Mouse (Mus musculus): ENCODE measurements around the gene Mast1. TPM values are rescaled to one million over a fixed set of nuclear protein-coding genes. Genes with fewer than 3 reads are reported as not detected.
A peak's percentile ranks its signal among the peaks of the same experiment; 100 is the strongest.

Gene Mast1
- polyA plus RNA-seq, 1 experiment from 2014 or later = 74.7 TPM

DNA sequence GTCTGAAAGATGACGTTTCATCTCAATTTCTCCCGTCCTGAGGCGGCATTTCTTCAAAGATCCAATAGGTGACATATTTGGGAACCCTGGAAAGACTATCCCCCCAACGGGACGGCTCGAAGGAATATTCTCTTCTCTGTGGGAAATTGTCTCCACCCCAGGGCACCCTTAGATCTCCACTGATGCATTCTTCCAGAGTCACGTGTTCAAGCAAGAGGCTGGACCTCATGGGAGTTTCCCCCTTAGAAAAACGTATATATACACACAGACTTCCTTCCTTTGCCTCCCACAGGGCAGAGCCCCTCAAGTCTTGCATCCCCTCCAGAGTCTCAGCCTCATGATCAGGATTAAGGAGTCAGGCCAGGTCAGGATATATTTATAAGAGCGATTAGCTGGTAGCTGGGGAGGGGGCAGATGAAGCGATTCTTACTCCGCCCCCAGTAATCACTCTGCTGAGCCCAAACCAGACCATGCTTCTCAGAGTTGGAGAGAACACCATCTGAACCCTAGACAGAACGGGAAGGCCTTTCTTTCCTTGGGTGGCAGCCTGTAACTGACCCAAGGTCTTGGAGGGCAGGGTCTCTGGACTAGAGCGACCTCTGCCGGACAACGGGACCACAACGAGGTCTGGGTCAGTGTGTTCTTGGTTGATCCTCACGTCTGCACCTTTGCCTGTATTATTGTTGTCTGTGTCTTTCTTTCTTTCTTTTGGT, 9.5 kb upstream of the Mast1 start, which contains the start of gene Rtbdn:
Gene Rtbdn (plus strand): TSS at position 464 of the 713 bp plus-strand sequence.
- Histone ChIP-seq H3K27me3 (replicated peaks) (peaks cover 45% of the 10 kb centered on the region), H3K4me1 (peaks cover 36% of the 10 kb centered on the region), H3K4me2 (peak within 1 kb of the TSS; percentile 77), H3K4me3 (replicated peaks) (peak within 1 kb of the TSS; percentile 59), H3K9me3 (replicated peaks) (no peaks in the 10 kb centered on the region), H3K36me3 (no peaks in the 10 kb centered on the region), H3K9ac (replicated peaks) (peak within 1 kb of the TSS; percentile 76), H3K27ac (replicated peaks) (peak within 1 kb of the TSS; percentile 86)
- peak; percentile 35; the same call in 1 of the 2 replicates for ATAC-seq (ENCODE audit: low FRiP score)
- WGBS = 8% methylated on average over 17 of the region's 17 CpGs

DNA sequence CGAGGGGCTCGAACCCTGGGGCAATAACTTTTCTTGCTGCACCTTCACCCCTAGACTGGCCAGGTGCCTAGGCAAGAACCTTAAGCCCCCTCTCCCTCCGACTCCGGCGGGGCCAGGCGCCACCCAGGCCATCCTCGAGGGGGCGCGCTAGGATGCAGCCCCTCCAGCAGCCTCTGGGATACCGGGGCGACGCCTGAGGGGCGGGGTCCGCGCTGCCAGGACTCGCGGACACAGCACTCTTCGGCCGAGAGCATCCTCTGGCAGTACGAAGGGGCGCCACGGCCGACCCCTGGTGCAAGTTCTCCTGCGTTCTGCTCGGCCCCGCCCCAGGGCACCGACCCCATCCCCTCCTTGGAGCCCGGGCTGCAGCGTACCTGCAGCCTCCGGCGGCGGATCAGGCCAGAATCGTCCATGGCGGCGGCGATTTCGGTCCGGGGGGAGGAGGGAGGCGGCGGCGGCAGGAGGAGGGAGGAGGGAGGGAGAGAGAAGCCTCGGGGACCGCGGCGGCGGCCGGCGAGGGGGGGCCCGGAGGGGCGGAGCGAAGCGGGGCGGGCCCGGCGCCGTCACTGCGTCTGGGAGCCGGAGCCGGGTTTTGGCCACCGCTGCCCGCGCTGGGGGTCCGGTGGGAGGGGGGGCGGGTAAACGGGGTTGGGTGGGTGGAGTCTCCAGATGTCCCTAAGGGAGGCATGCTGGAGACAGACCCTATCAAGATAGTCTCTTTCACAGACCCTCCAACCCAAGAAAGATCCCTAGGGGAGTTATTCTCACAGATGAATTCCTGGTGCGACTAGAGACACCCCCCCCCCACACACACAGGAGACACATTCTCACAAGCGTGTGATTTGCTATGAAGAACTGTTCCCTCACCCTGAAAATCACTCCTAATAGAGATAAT, 8.7 kb upstream of the Mast1 start:
- Histone ChIP-seq H3K4me3 (replicated peaks) (peak overlapping the region; percentile 59), H3K4me1 (peaks cover 36% of the 10 kb centered on the region), H3K36me3 (no peaks in the 10 kb centered on the region), H3K27me3 (replicated peaks) (peaks cover 44% of the 10 kb centered on the region), H3K4me2 (peak overlapping the region; percentile 77), H3K27ac (replicated peaks) (peak overlapping the region; percentile 86), H3K9ac (replicated peaks) (peak overlapping the region; percentile 76), H3K9me3 (replicated peaks) (no peaks in the 10 kb centered on the region)
- ATAC-seq (ENCODE audit: low FRiP score) = peak; percentile 72
- WGBS = under 1% methylated on average over 50 of the region's 67 CpGs

DNA sequence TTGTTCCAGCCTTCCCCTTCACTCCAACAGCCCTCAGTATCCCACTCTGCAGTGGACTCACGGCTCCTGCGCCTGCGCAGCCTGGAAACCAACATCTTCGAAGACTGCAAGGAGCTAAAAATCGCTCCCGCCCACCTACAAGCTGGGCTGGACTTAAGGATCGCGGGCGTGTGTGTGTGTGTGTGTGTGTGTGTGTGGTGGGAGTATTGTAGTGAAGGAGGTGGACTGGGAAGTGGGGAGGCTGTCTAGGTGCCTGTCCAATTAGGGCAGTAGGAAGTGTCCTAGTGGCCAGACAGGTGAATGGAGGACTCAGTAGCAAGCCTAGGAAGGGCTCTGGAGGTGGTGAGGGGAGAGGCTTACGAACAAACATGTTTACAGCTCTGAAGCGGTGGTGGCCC, 8.1 kb upstream of the Mast1 start:
- H3K4me1 ChIP-seq = peaks cover 36% of the 10 kb centered on the region
- no peaks in the 10 kb centered on the region for H3K36me3 ChIP-seq
- peak overlapping the region; percentile 86 for H3K27ac ChIP-seq (replicated peaks)
- H3K9ac ChIP-seq (replicated peaks) = peak overlapping the region; percentile 76
- 3% methylated on average over 11 of the region's 11 CpGs for WGBS
- H3K27me3 ChIP-seq (replicated peaks) = peaks cover 37% of the 10 kb centered on the region
- ATAC-seq (ENCODE audit: low FRiP score) = peak; percentile 75
- H3K4me3 ChIP-seq (replicated peaks) = peak overlapping the region; percentile 59
- no peaks in the 10 kb centered on the region for H3K9me3 ChIP-seq (replicated peaks)
- peak overlapping the region; percentile 77 for H3K4me2 ChIP-seq

DNA sequence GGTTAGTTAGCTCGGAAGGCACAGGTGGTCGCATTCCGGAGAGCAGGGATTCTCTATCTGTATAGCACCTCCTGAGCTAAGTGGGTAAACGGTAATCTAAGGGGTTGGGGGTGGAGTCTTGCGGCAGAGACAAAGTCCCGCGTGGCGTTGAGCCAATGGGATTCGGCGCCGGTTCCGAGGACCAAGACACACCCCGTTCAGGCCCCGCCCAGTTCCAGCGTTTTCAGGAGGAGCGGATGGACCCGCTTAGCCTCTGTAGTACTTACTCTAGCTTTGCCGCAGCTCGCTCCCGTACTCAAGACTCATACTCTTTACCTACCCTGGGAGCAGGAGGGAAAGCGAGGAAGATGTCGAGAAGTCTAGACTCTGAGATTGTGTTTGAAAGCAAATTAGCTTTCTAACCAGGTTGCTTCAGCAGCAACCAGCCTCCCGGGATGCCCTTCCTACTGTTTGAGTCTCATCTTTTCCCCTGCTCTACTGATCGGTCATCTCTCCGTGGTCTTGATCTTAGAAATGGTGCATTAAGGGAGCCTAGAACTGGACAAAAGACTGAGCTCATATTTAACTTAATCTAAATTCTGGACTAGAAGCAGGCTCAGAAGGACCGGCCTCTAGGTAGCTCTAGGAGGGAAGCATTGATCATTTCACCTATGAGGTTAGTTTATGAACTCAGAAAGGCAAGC, 7.5 kb upstream of the Mast1 start:
- peak overlapping the region; percentile 77 for H3K4me2 ChIP-seq
- no peaks in the 10 kb centered on the region for H3K36me3 ChIP-seq
- 2% methylated on average over 26 of the region's 26 CpGs for WGBS
- H3K9ac ChIP-seq (replicated peaks) = 0 out of 2 replicates have a peak overlapping the region, but pooled peaks have one; percentile 76
- H3K27me3 ChIP-seq (replicated peaks) = peaks cover 32% of the 10 kb centered on the region
- ATAC-seq (ENCODE audit: low FRiP score) = peak; percentile 35
- H3K9me3 ChIP-seq (replicated peaks) = no peaks in the 10 kb centered on the region
- H3K4me3 ChIP-seq (replicated peaks) = peak overlapping the region; percentile 59
- peak overlapping the region; percentile 86 for H3K27ac ChIP-seq (replicated peaks)
- H3K4me1 ChIP-seq = peaks cover 36% of the 10 kb centered on the region

DNA sequence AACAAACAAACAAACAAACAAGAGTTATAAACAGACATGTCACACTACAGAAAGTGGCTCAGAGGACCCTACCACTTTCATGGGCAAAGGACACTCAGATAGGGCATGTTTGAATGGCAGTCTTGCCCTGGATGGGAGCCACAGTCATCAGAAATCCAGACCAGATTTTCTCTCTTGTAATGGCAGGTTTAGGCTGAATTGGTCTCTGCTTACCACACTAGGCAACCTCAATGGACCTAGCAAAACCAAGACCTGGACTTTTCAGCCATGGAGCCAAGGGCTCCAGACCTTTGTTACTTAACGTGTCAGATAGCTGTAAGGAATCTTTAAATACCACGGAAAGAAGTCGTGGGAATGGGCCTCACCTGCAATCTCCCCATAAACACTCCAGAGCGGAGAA, 6.5 kb upstream of the Mast1 start:
- Histone ChIP-seq H3K9me3 (replicated peaks) (no peaks in the 10 kb centered on the region), H3K4me2 (peak overlapping the region; percentile 77), H3K36me3 (no peaks in the 10 kb centered on the region), H3K4me3 (replicated peaks) (peak overlapping the region; percentile 59; the same call in 1 of the 2 replicates), H3K4me1 (peaks cover 36% of the 10 kb centered on the region), H3K27me3 (replicated peaks) (peaks cover 30% of the 10 kb centered on the region), H3K9ac (replicated peaks) (no peak overlapping the region), H3K27ac (replicated peaks) (no peak overlapping the region)
- ATAC-seq (ENCODE audit: low FRiP score) = no peak
- 21% methylated on average over 4 of the region's 4 CpGs for WGBS

DNA sequence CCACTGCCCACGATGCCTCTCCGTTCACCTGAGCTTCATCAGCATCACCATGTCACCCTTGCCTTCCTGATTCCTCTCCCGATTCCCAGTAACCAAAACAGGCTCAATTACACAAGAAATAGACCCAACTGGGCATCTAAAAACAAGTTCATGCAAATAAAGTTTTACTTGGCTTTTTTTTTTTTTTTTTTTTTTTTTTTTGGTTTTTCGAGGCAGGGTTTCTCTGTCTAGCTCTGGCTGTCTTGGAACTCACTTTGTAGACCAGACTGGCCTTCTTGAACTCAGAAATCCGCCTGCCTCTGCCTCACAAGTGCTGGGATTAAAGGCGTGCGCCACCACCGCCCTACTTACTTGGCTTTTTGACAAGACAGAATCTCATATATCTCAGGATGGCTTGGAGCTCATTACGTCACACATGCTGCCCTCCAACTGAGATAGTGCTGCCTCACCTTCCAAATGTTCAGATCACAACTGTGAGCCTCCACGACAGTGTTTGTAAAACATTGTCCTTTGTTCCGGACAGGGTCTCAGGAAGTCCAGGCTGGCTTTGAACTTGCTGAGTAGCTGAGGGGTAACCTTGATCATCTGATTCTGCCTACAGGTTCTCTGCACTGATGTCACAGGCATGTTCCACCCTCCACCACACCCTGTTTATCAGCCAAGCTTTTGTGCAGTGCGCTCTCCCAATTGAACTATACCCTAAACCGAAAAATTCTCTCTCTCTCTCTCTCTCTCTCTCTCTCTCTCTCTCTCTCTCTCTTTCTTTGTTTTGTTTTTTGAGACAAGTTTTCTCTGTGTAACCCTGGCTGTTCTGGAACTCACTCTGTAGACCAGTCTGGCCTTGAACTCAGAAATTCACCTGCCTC, 694 bp upstream of the Mast1 start:
- Histone ChIP-seq H3K9ac (replicated peaks) (peak overlapping the region; percentile 99), H3K27ac (replicated peaks) (peak overlapping the region; percentile 96), H3K36me3 (no peaks in the 10 kb centered on the region), H3K4me3 (replicated peaks) (peak overlapping the region; percentile 85), H3K4me1 (peaks cover 34% of the 10 kb centered on the region), H3K9me3 (replicated peaks) (no peaks in the 10 kb centered on the region), H3K27me3 (replicated peaks) (0 out of 2 replicates have a peak, but pooled peaks cover 4% of the 10 kb centered on the region), H3K4me2 (peak overlapping the region; percentile 90)
- ATAC-seq (ENCODE audit: low FRiP score) = no peak
- 64% methylated on average over 13 of the region's 13 CpGs for WGBS

DNA sequence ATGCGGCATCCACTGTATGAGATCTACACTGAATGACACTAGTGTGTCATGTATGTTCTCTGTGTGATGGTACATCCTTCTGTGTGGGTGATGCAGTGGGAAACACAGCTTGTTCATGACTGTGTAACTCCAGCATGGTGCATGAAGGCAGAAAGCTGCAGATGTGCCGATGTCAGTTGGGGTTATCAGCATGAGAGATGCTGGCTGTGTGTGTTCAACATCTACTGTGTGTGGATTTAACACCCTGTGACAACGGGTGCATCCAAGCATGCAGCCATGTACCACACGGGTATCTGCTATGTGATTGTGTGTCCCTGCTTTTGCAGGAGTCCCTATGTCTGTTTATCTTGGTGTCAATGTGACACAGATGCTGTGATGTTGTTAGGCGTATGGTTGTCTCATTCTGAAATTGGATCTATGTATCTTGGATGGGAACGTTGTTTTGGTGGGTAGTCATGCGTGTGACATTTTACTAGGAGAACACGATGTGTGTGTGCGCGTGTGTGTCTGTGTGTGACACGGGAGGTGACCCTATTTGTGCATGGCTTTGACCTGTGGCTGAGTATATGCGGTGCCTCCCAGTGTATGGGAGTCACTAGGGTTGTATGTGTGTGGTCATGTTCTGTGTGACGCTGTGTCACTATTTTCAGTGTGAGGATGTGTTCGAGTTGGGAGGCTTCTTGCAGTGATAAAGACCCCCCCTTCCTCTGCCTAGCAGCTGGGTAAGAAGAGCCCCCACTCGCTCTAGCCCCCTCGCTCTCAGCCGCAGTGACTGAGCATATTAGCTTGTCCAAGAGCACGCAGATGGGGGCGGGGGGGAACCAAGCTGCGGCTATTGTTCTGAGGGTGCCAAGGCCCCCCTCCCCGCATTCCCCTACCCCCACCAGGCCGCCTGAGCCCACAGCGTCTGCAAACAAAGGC, 858 bp downstream of the Mast1 start:
- 12% methylated on average over 23 of the region's 23 CpGs for WGBS

DNA sequence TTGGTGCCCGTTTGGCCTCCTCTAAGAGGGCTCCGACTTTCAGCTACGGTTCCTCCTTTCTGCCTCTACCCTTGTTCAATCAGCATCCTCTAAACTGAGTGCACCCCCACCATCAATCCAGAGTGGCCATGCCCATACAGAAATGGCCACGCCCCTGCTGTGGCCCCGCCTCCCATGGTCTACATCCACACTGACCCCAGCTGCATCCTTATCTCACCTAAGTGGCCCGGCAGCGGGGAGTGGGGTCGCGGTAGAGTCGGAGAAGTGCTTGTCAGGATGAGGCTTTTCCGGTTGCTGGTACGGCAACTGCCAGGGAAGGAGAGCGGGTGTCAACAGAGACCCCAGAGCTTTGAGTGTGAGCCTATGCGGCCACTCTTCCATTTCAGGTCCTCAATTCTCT, 1.7 kb downstream of the Mast1 start:
- WGBS = 5% methylated on average over 14 of the region's 14 CpGs
- H3K27ac ChIP-seq (replicated peaks) = peak overlapping the region; percentile 96
- H3K4me2 ChIP-seq = peak overlapping the region; percentile 90
- H3K9ac ChIP-seq (replicated peaks) = peak overlapping the region; percentile 99
- H3K4me1 ChIP-seq = peaks cover 34% of the 10 kb centered on the region
- peaks cover 17% of the 10 kb centered on the region for H3K36me3 ChIP-seq
- peak; percentile 34 for ATAC-seq (ENCODE audit: low FRiP score)
- H3K4me3 ChIP-seq (replicated peaks) = peak overlapping the region; percentile 85
- 0 out of 2 replicates have a peak, but pooled peaks cover 7% of the 10 kb centered on the region for H3K27me3 ChIP-seq (replicated peaks)
- H3K9me3 ChIP-seq (replicated peaks) = no peaks in the 10 kb centered on the region

More for the DNA sequence above, 858 bp downstream of the Mast1 start:
- H3K27ac ChIP-seq (replicated peaks) = peak overlapping the region; percentile 96
- peak overlapping the region; percentile 99 for H3K9ac ChIP-seq (replicated peaks)
- ATAC-seq (ENCODE audit: low FRiP score) = peak; percentile 63
- H3K4me1 ChIP-seq = peaks cover 34% of the 10 kb centered on the region
- H3K4me2 ChIP-seq = peak overlapping the region; percentile 90
- 0 out of 2 replicates have a peak, but pooled peaks cover 4% of the 10 kb centered on the region for H3K27me3 ChIP-seq (replicated peaks)
- no peaks in the 10 kb centered on the region for H3K9me3 ChIP-seq (replicated peaks)
- peaks cover 13% of the 10 kb centered on the region; the same call in 1 of the 2 replicates for H3K36me3 ChIP-seq
- H3K4me3 ChIP-seq (replicated peaks) = peak overlapping the region; percentile 85

DNA sequence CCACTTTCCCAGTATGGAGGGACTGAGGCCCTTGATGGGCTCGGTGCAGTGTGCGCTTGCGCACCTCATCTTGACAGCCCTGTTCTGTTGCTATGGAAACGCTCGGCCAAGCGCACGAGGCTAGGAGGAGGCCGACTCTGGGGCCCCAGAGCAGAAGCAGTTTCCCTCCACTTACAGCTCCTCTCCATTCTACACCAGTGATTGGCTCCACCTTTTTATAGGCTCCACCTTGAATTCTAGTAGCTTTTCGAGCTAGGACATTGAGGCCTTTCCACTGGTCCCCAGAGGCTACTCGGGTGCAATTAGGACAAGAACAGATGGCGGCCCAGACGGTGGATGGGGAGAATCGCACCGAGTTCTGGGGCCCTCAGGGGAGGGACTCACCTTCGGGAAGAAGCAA, 2.3 kb downstream of the Mast1 start:
- under 1% methylated on average over 15 of the region's 15 CpGs for WGBS
- ATAC-seq (ENCODE audit: low FRiP score) = peak; percentile 62

More for the DNA sequence above, 2.3 kb downstream of the Mast1 start:
- peak overlapping the region; percentile 99 for H3K9ac ChIP-seq (replicated peaks)
- peak overlapping the region; percentile 85 for H3K4me3 ChIP-seq (replicated peaks)
- H3K9me3 ChIP-seq (replicated peaks) = no peaks in the 10 kb centered on the region
- H3K4me1 ChIP-seq = peaks cover 34% of the 10 kb centered on the region
- peak overlapping the region; percentile 90 for H3K4me2 ChIP-seq
- 0 out of 2 replicates have a peak, but pooled peaks cover 13% of the 10 kb centered on the region for H3K27me3 ChIP-seq (replicated peaks)
- peaks cover 23% of the 10 kb centered on the region for H3K36me3 ChIP-seq
- peak overlapping the region; percentile 96 for H3K27ac ChIP-seq (replicated peaks)
